Mouse (Mus musculus) neural tube, embryonic 14.5 days (tissue): Measurements from ENCODE around the gene Myo9a. TPM values are rescaled to one million over a fixed set of nuclear protein-coding genes. Genes with fewer than 3 reads are reported as not detected.
"Not testable (repeated sequence)": the region's sequence is repeated elsewhere in the genome, so short reads cannot be mapped to it uniquely, and the experiment has no call there.

ENCODE experiments used
- ATAC-seq: fragments of 200-750 bp; cut with Nextera tagmentation; 2 replicates; pipeline ENCODE4 v1.8.0; 2017; ENCODE audit warnings: low read depth, mild to moderate bottlenecking, moderate TSS enrichment, moderate library complexity
- H3K27ac ChIP-seq: fragments of 300-500 bp; sonication (generic); 2 replicates; pipeline ENCODE4 v1.5.1; 2014; ENCODE audit warnings: low read depth, mild to moderate bottlenecking, control low read depth, low read length, moderate library complexity, mixed read lengths
- H3K27me3 ChIP-seq: fragments of 300-500 bp; sonication (generic); 2 replicates; pipeline ENCODE4 v1.6.1; 2014; ENCODE audit warnings: low read length; ENCODE audit not compliant: control insufficient read depth, insufficient read depth
- H3K36me3 ChIP-seq: fragments of 300-500 bp; sonication (generic); 2 replicates; pipeline ENCODE4 v1.6.1; 2014; ENCODE audit warnings: low read length, mixed read lengths; ENCODE audit not compliant: control insufficient read depth, insufficient read depth
- H3K4me1 ChIP-seq: fragments of 300-500 bp; sonication (generic); 2 replicates; pipeline ENCODE4 v1.6.1; 2014; ENCODE audit warnings: low read length; ENCODE audit not compliant: control insufficient read depth, insufficient read depth
- H3K4me2 ChIP-seq: fragments of 300-500 bp; sonication (generic); 2 replicates; pipeline ENCODE4 v1.6.1; 2014; ENCODE audit warnings: mild to moderate bottlenecking, low read depth, low read length, control low read depth
- H3K4me3 ChIP-seq: fragments of 300-500 bp; sonication (generic); 2 replicates; pipeline ENCODE4 v1.5.1; 2014; ENCODE audit warnings: low read depth, low read length, control low read depth, mixed read lengths
- H3K9ac ChIP-seq: fragments of 300-500 bp; sonication (generic); replicated peaks from 2 replicates; pipeline ENCODE4 v1.6.1; 2014; ENCODE audit warnings: low read depth, mild to moderate bottlenecking, control low read depth, low read length, mixed read lengths
- H3K9me3 ChIP-seq: fragments of 300-500 bp; sonication (generic); 2 replicates; pipeline ENCODE4 v1.6.1; 2016; ENCODE audit warnings: low read length; ENCODE audit not compliant: control insufficient read depth
- WGBS: fragments of 180-500 bp; shearing (Covaris S2); extraction: QIAGEN DNeasy Blood & Tissue Kit; methylation state at CpG from one replicate; pipeline ENCODE4 v1.1.7; 2014; 5-methylcytosine and 5-hydroxymethylcytosine counted together
- polyA plus RNA-seq: library from polyadenylated mRNA; unstranded; fragments of >200 nt; fragmentation: Nextera tagmentation; extraction: Ambion mirVana; gene quantifications from 2 replicates; pipeline ENCODE4 v1.2.1, GENCODE M21; 2014

Gene Myo9a
- polyA plus RNA-seq, 1 experiment from 2014 or later, result 37.9 TPM

DNA sequence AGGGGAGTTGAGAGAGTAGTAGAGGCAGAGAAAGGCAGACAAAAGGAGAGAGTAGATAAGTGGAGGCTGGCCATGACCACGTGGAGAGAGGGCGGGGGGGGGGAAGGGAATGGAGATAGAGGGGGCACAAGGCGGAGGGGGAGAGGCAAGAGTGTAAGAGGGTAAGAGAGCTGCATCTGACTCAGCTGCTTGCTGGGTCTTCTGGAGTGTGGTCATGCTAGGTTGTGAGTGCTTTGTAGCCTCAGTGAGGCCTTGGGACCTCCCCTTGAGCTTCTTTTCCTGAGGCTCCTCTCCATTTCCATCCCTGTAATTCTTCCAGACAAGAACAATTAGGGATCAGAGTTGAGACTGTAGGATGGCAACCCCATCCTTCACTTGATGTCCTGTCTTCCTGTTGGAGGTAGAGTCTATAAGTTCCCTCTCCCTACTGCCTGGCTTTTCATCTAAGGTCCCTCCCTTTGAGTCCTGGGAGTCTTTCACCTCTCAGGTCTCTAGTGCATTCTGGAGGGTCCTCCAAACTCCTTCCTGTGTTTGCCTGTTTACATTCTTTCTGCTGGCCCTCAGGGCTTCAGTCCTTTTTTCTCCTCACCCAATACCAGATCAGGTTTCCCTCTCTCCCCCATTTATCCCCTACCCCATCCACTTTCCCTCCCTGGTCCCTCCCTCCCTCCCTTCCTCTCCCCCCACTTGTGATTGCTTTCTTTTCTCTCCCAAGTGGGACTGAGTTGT is 55.5 kb downstream of the Myo9a start:
- 85% methylated on average over 3 of the region's 3 CpGs for WGBS
- H3K27ac ChIP-seq, H3K9me3 ChIP-seq, H3K36me3 ChIP-seq, H3K4me3 ChIP-seq, H3K27me3 ChIP-seq, ATAC-seq, H3K4me2 ChIP-seq, H3K4me1 ChIP-seq, H3K9ac ChIP-seq: not testable (repeated sequence)

DNA sequence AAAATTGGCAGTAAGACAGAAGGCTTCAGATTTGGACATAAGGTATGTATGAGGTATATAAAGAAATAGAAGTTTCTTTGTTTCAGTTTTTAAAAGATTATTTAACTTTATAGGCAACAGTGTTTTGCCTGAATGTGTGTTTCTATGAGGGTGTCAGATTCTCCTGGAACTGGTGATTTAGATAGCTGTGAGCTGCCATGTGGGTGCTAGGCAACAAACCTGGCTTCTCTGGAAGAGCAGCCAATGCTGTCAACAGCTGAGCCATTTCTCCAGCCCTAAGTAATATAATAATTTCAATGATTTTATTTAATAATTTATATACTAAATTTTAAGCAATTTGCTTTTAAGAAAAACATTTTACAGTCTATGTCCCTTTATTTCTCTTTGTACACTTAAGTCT is 133.9 kb downstream of the Myo9a start:
- Histone ChIP-seq H3K36me3 (no peaks in the 10 kb centered on the region), H3K27ac (no peak overlapping the region), H3K4me2 (no peak overlapping the region), H3K9me3 (no peaks in the 10 kb centered on the region), H3K4me3 (no peak overlapping the region), H3K27me3 (no peaks in the 10 kb centered on the region), H3K9ac (no peak overlapping the region), H3K4me1 (no peaks in the 10 kb centered on the region)
- ATAC-seq, result no peak

DNA sequence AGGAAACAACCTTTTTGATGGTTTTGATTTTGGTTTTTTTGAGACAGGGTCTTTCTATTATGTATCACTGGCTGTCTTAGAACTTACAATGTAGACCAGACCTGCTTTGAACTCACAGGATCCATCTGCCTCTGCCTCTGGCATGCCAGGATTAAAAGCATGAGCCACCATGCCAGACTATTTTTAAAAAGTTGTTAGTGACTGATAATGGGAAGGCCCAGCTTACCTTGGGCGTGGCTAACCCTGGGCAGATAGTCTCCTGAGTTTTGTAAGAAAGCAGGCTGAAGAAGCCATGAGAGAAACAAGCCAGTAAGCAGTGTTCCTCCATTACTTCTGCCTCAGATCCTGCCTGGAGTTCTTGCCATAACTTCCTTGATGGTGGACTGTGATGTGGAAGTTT is 152.7 kb downstream of the Myo9a start:
- WGBS, result 97% methylated on average over 1 of the region's 1 CpGs
- peaks cover 6% of the 10 kb centered on the region; the same call in 1 of the 2 replicates for H3K36me3 ChIP-seq

DNA sequence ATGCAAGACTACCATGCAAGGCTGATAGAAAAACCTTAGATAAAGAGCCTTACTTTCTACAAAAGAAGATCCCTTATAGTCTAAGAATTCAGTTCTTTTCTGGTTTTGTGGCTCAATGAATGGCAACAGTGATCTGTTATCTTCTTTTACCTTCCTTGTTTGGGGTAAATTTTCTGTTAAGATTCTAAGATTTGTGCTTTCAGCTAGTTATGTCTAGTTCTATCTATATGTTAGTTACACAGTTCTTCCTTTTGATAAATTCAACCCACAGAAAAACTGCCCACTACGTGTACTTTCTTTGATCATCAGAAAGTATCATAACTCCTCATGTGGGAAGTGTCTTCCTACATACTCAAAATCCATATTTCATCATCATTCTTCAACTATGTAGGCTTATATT is 164.1 kb downstream of the Myo9a start:
- no peaks in the 10 kb centered on the region for H3K27me3 ChIP-seq
- ATAC-seq, result no peak

More for the DNA sequence above, 152.7 kb downstream of the Myo9a start:
- Histone ChIP-seq H3K9me3 (no peaks in the 10 kb centered on the region), H3K4me1 (no peaks in the 10 kb centered on the region), H3K4me2 (no peak overlapping the region), H3K27ac (no peak overlapping the region), H3K9ac (no peak overlapping the region), H3K27me3 (no peaks in the 10 kb centered on the region), H3K4me3 (no peak overlapping the region)
- no peak for ATAC-seq

DNA sequence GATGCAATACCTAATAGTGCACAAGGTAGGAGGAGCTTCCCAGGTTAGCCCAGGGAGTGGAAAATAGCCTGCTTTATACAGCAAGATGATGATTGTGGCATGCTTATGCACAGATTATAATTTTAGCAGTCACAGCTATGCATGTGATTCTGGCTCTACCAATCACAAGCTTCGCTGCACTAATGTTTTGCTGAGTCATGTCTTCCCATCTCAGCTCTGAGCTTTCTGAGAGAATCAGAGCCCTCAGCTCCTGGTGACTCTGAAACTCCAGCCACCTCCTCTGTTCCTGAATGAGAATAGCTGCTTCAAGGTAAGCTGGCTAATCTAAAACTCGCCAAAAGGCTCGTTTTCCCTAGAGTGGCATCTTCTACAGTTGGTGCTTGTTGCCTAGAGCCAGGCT is 179.6 kb downstream of the Myo9a start:
- Histone ChIP-seq H3K4me3 (no peak overlapping the region), H3K9me3 (no peaks in the 10 kb centered on the region), H3K27me3 (no peaks in the 10 kb centered on the region), H3K9ac (no peak overlapping the region), H3K36me3 (peaks cover 11% of the 10 kb centered on the region; the same call in 1 of the 2 replicates), H3K4me1 (no peaks in the 10 kb centered on the region), H3K4me2 (no peak overlapping the region), H3K27ac (no peak overlapping the region)
- ATAC-seq, result no peak
- WGBS, result 81% methylated on average over 3 of the region's 3 CpGs

More for the DNA sequence above, 164.1 kb downstream of the Myo9a start:
- H3K27ac ChIP-seq, result no peak overlapping the region
- H3K9me3 ChIP-seq, result no peaks in the 10 kb centered on the region
- H3K36me3 ChIP-seq, result peaks cover 1% of the 10 kb centered on the region; the same call in 1 of the 2 replicates
- no peak overlapping the region for H3K9ac ChIP-seq
- no peak overlapping the region for H3K4me3 ChIP-seq
- no peak overlapping the region for H3K4me2 ChIP-seq
- WGBS, result 95% methylated on average over 1 of the region's 1 CpGs
- no peaks in the 10 kb centered on the region for H3K4me1 ChIP-seq

DNA sequence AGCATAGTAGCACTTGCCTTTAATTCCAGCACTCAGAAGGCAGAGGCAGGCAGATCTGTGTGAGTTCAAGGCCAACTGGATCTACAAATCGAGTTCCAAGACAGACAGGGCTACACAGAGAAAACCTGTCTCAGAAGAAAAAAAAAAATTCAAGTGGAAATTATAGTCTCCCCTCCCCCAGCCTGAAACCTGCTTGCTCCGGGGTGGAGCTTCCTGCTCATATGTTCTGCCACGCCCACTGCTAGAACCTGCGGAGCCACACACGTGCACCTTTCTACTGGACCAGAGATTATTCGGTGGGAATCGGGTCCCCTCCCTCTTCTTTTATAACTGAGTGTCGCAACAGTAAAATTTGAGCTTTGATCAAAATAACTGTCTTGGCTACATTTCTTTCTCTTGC is 185.2 kb downstream of the Myo9a start:
- not testable (repeated sequence) for H3K4me2 ChIP-seq, H3K4me1 ChIP-seq, ATAC-seq, H3K9ac ChIP-seq, H3K27ac ChIP-seq, H3K9me3 ChIP-seq, H3K27me3 ChIP-seq, H3K36me3 ChIP-seq, H3K4me3 ChIP-seq
- 84% methylated on average over 8 of the region's 8 CpGs for WGBS

DNA sequence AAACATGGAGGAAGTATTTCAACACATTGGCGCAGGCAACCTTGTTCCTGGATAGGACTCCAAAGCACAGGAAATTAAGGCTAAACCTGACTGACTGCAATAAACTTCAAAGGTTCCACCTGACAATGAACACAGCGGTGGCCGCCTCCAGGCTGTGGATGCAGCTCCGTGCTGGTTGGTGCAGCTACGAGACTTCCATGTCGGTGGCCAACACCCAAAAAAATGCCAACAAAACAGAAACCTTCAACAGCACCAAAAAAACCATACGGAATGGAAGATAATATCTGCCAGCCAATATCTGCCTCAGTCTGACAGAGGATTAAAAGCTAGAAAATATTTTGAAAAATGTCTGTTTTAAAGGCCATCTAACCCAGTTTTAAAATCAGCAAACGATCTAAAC is 187.8 kb downstream of the Myo9a start:
- no peaks in the 10 kb centered on the region for H3K4me1 ChIP-seq
- ATAC-seq, result no peak
- no peak overlapping the region for H3K4me2 ChIP-seq
- H3K4me3 ChIP-seq, result no peak overlapping the region
- WGBS, result 80% methylated on average over 8 of the region's 8 CpGs
- H3K9ac ChIP-seq, result no peak overlapping the region
- no peaks in the 10 kb centered on the region for H3K27me3 ChIP-seq
- H3K27ac ChIP-seq, result no peak overlapping the region
- H3K36me3 ChIP-seq, result no peaks in the 10 kb centered on the region
- H3K9me3 ChIP-seq, result no peaks in the 10 kb centered on the region

DNA sequence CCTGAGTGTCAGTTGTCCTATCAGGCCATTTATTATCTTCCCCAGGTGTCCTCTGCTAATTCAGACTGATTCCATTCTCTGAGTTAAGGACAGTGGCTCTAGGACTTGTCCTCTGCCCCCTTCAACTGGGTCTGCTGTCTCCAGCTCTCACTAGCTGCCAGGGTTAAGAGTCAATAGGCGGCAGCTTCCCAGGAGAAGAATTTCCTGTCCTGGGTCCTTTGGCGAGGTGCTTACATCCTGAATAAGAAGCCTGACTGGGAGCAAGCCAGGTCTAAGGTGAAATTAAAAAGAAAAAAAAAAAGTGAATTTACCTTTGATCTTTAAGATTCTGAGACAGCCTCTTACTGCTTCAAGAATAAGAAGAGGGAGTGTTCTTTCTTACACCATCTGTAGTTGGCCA is 189.0 kb downstream of the Myo9a start:
- Histone ChIP-seq H3K4me3 (no peak overlapping the region), H3K36me3 (no peaks in the 10 kb centered on the region), H3K9me3 (no peaks in the 10 kb centered on the region), H3K4me1 (no peaks in the 10 kb centered on the region), H3K27ac (no peak overlapping the region), H3K4me2 (no peak overlapping the region), H3K27me3 (no peaks in the 10 kb centered on the region), H3K9ac (no peak overlapping the region)
- no peak for ATAC-seq
- 86% methylated on average over 2 of the region's 2 CpGs for WGBS

DNA sequence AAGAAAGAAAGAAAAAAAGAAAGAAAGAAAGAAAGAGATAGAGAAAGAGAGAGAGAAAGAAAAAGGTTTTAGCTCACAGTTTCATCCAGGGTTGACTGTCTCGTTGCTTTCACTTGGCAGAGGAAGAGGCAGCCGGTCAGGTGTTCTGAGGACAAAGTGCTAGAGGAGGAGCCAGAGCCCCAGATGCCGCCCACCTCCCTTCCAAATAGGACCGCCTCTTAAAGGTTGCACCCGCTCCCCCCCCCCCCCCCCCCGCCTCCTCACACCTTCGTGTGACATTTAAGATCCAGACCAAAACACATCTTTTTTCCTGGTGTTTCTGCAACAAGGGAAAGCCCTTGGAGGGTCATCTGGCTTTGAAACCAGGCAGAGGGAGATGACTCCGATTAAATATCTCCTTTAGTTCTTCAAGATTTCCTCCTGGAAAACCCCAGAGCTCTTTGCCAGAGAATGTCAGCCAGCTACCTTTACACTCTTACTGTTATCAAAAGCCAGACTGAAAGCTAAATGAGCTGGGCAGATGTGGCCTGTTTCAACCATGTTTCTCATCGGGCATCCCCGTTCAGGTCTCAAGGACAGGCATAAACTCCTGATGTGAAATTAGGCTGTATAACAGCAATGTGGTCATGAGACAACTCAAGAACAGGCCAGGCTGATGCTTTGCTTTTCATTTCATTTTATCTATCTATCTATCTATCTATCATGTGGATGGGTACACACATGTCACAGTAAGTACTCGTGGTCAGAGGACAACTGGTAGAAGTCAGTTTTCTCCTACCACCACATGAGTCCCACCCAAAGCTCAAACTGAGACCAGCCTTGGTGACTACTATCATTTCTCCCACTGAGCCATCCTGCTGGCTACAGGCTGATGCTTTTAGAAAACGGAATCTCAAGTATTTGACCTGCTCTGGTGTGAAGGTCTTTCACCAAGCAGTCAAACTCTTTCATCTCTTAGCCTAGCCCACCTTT is 190.5 kb downstream of the Myo9a start:
- no peaks in the 10 kb centered on the region for H3K36me3 ChIP-seq
- H3K4me2 ChIP-seq, result no peak overlapping the region
- no peaks in the 10 kb centered on the region for H3K4me1 ChIP-seq
- no peaks in the 10 kb centered on the region for H3K9me3 ChIP-seq
- no peak overlapping the region for H3K27ac ChIP-seq
- ATAC-seq, result no peak
- no peak overlapping the region for H3K4me3 ChIP-seq
- no peak overlapping the region for H3K9ac ChIP-seq
- no peaks in the 10 kb centered on the region for H3K27me3 ChIP-seq
- WGBS, result 81% methylated on average over 8 of the region's 12 CpGs
